Mouse (Mus musculus): ENCODE measurements around the gene G6pc.

- TF ChIP-seq CTCF (IDR thresholded peaks at IDR 0.05; ENCODE audit: extremely low read depth, insufficient read depth, insufficient read length, insufficient replicate concordance) = no peak
- TF ChIP-seq POLR2A (IDR thresholded peaks at IDR 0.05; ENCODE audit: low read depth, low read length) = no peak
Observed at GRCm38 (mm10) chr11:101418991-101419390, 51.6 kb downstream of the G6pc start.
